Mouse (Mus musculus) liver, embryonic 15.5 days (tissue): ENCODE results near the gene Ccndbp1. TPM values are rescaled to one million over a fixed set of nuclear protein-coding genes. Genes with fewer than 3 reads are reported as not detected.
"Not testable (repeated sequence)": the region's sequence is repeated elsewhere in the genome, so short reads cannot be mapped to it uniquely, and the experiment has no call there.

Experiments
- ATAC-seq: fragments of 200-750 bp; cut with Nextera tagmentation; 2 replicates; pipeline ENCODE4 v1.8.0; 2017; ENCODE audit warnings: moderate number of reproducible peaks, mild to moderate bottlenecking, moderate library complexity; ENCODE audit not compliant: insufficient read depth
- H3K27ac ChIP-seq: fragments of 300-500 bp; sonication (generic); replicated peaks from 2 replicates; pipeline ENCODE4 v1.5.1; 2015; ENCODE audit warnings: mild to moderate bottlenecking, inconsistent platforms
- H3K27me3 ChIP-seq: fragments of 300-500 bp; sonication (generic); 2 replicates; pipeline ENCODE4 v1.6.1; 2015; ENCODE audit warnings: mild to moderate bottlenecking, inconsistent platforms
- H3K36me3 ChIP-seq: fragments of 300-500 bp; sonication (generic); replicated peaks from 2 replicates; pipeline ENCODE4 v1.6.1; 2015; ENCODE audit warnings: moderate library complexity, mild to moderate bottlenecking, inconsistent platforms
- H3K4me1 ChIP-seq: fragments of 300-500 bp; sonication (generic); replicated peaks from 2 replicates; pipeline ENCODE4 v1.6.1; 2015; ENCODE audit warnings: inconsistent platforms
- H3K4me2 ChIP-seq: fragments of 300-500 bp; sonication (generic); 2 replicates; pipeline ENCODE4 v1.6.1; 2015; ENCODE audit warnings: moderate library complexity, mild to moderate bottlenecking, inconsistent platforms
- H3K4me3 ChIP-seq: fragments of 300-500 bp; sonication (generic); replicated peaks from 2 replicates; pipeline ENCODE4 v1.5.1; 2015; ENCODE audit warnings: mild to moderate bottlenecking, inconsistent platforms
- H3K9ac ChIP-seq: fragments of 300-500 bp; sonication (generic); 2 replicates; pipeline ENCODE4 v1.6.1; 2015; ENCODE audit warnings: moderate library complexity, mild to moderate bottlenecking, inconsistent platforms
- H3K9me3 ChIP-seq: fragments of 300-500 bp; sonication (generic); replicated peaks from 2 replicates; pipeline ENCODE4 v1.6.1; 2016; ENCODE audit warnings: inconsistent platforms
- WGBS: fragments of 180-500 bp; shearing (Covaris S2); methylation state at CpG from one replicate; pipeline ENCODE4 v1.1.7; 2015; ENCODE audit warnings: mixed read lengths; ENCODE audit not compliant: insufficient replicate concordance; 5-methylcytosine and 5-hydroxymethylcytosine counted together
- polyA plus RNA-seq: library from polyadenylated mRNA; unstranded; fragments of >200 nt; fragmentation: Nextera tagmentation; extraction: Ambion mirVana; gene quantifications from 2 replicates; pipeline ENCODE4 v1.2.1, GENCODE M21; 2015

Gene Ccndbp1
- 51.1 and 52.6 TPM in 2 replicates for polyA plus RNA-seq

DNA sequence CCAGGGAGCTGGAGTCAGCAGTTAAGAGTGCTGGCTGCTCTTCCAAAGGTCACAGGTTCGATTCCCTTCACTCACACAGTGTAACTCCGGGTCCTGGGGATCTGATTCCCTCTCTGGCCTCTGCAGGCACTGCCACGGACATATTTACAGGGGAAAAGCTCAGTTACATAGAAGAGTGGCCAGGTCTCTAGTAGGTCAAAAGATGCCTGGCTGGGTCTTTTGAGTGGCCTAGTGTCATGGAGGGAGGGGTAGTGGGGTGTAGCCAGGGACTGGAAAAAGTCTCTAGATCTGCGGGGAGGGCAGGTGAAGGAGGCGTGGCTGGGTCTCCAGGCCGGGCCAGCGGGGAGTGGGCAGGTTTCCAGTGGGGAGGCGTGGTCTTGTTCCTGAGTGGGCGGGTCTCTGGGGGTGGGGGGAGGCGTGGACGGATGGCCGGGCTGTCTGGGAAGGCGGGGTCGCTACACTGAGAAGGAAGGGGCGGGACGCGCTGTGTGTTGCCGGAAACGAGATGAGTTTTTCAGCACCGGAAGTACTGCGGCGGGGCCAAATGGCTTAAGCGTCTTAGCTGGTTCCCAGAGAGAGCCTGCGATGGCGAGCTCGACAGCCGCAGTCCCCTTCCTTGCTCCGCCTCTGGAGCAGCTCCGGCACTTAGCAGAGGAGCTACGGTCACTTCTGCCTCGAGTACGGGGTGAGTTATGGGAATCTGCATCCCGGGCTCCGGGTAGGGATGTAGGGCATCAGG lies at the start of gene Ccndbp1:
TSS of gene Ccndbp1 (plus strand) at position 479 of the 739 bp plus-strand sequence.
- peak; percentile 96 for ATAC-seq
- Histone ChIP-seq H3K4me2 (peak within 1 kb of the TSS; percentile 81), H3K9ac (peak within 1 kb of the TSS; percentile 84), H3K4me1 (peaks cover 22% of the 10 kb centered on the region), H3K36me3 (peaks cover 22% of the 10 kb centered on the region), H3K9me3 (no peaks in the 10 kb centered on the region), H3K27ac (peak within 1 kb of the TSS; percentile 88), H3K4me3 (peak within 1 kb of the TSS; percentile 88), H3K27me3 (no peaks in the 10 kb centered on the region)
- 2% methylated on average over 34 of the region's 34 CpGs for WGBS

DNA sequence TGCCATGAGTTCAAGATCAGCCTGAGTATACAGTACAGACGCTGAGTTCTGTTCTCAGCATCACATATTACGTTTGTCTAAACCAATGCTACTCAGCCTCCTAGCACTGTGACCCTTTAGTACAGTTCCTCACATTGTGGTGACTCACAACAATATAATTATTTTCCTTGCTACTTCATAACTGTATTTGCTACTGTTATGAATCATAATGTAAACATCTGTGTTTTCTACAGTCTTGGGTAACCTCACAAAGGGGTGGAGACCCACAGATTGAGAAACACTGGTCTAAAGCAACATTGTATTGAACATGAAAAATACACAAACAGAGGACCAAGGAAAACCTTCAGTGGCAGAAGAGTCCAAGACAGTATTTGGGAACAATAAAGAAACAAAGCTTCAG lies 48.8 kb upstream of the Ccndbp1 start:
- H3K9me3 ChIP-seq, result no peaks in the 10 kb centered on the region
- H3K4me3 ChIP-seq, result no peak overlapping the region
- WGBS, result 88% methylated on average over 2 of the region's 2 CpGs
- no peaks in the 10 kb centered on the region for H3K27me3 ChIP-seq
- H3K36me3 ChIP-seq, result peaks cover 34% of the 10 kb centered on the region
- H3K4me1 ChIP-seq, result no peaks in the 10 kb centered on the region
- no peak overlapping the region for H3K27ac ChIP-seq
- no peak for ATAC-seq
- no peak overlapping the region for H3K9ac ChIP-seq
- no peak overlapping the region for H3K4me2 ChIP-seq

DNA sequence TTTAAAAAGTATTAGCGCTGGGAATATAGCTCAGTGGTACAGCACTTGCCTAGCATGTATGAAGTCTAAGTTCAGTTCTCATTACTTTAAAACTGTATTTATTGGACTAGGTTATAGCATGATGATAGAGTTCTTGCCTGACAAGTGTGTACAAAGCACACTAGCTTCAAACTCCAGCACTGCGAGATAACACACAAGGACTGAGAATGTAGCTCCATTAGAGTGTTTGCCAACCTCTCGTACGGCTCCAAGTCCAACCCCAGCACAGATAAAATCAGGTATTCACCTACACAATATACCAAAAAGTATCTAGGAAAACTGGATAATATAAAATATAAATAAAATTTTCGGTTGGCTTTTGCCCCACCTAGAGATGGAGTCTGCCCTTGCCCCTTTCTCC lies 48.4 kb upstream of the Ccndbp1 start:
- H3K27ac ChIP-seq, result no peak overlapping the region
- H3K4me3 ChIP-seq, result no peak overlapping the region
- ATAC-seq, result no peak
- H3K36me3 ChIP-seq, result peaks cover 29% of the 10 kb centered on the region
- no peak overlapping the region for H3K4me2 ChIP-seq
- H3K27me3 ChIP-seq, result no peaks in the 10 kb centered on the region
- no peaks in the 10 kb centered on the region for H3K4me1 ChIP-seq
- WGBS, result 84% methylated on average over 5 of the region's 5 CpGs
- no peak overlapping the region for H3K9ac ChIP-seq
- H3K9me3 ChIP-seq, result no peaks in the 10 kb centered on the region

DNA sequence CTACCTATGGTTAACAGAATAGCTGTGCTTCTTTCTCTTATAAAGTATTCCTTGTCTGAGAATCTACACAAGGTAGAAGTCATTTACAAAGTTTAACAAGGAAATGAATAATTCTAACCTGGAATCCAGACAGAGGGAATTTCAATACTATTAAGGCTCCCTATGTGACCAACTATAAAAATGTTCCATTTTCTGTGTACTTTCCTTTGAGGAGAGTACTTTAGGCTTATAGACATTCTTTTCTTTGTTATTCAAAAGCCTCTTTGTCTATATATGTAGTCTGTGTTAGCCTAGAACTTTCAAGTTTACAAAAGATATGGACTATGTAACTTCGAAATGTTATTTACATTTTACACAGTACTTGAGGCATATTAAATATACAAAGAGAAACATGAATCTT lies 47.9 kb upstream of the Ccndbp1 start:
- Histone ChIP-seq H3K27me3 (no peaks in the 10 kb centered on the region), H3K4me3 (no peak overlapping the region), H3K36me3 (peaks cover 26% of the 10 kb centered on the region), H3K4me1 (no peaks in the 10 kb centered on the region), H3K9me3 (no peaks in the 10 kb centered on the region), H3K4me2 (no peak overlapping the region), H3K27ac (no peak overlapping the region), H3K9ac (no peak overlapping the region)
- 92% methylated on average over 1 of the region's 1 CpGs for WGBS
- ATAC-seq, result no peak

DNA sequence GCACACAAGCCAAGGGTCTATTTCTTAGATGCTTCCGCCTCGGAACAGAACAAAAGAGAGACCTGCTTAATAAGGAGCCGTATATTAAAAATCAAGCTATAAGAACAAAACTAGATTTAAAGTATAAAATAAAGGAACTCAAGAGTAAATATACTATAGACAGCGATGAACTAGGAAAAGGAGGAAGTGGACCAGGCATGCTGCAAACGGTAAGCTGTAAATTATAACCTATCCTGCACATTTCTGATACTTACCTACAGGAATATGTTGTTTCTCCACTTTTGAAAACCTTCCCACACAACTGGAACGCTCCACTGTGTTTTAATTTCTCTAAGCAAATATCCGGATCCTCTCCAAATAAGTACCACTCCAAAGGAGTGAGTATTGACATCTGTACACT lies 45.1 kb upstream of the Ccndbp1 start:
- H3K27me3 ChIP-seq, result no peaks in the 10 kb centered on the region
- H3K27ac ChIP-seq, result no peak overlapping the region
- H3K4me1 ChIP-seq, result peaks cover 9% of the 10 kb centered on the region; the same call in 1 of the 2 replicates
- H3K9ac ChIP-seq, result no peak overlapping the region
- ATAC-seq, result no peak
- peaks cover 37% of the 10 kb centered on the region for H3K36me3 ChIP-seq
- H3K9me3 ChIP-seq, result no peaks in the 10 kb centered on the region
- WGBS, result 80% methylated on average over 7 of the region's 7 CpGs
- H3K4me2 ChIP-seq, result no peak overlapping the region
- no peak overlapping the region for H3K4me3 ChIP-seq

DNA sequence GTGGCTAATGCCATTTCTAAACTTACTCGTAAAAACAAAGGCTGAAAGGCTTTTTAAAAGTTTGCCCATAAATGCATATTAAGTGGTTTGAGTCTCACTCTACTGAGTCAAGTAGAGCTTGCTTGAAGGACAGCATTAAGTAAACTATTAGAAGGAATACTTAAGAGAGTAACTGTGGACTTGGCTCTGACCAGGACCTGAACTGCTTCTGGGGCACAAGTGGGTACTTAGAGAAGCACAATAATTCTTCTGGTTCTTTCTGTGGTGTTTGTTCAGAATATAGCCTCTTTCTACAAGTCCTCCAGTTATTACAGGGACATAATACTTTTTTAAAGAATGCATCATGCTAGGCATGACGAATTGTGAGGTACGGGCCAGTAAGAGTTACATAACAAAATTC lies 42.7 kb upstream of the Ccndbp1 start:
- no peak for ATAC-seq
- 84% methylated on average over 3 of the region's 3 CpGs for WGBS
- H3K4me1 ChIP-seq, result peaks cover 25% of the 10 kb centered on the region
- H3K36me3 ChIP-seq, result peaks cover 19% of the 10 kb centered on the region
- no peak overlapping the region for H3K9ac ChIP-seq
- no peak overlapping the region for H3K27ac ChIP-seq
- H3K4me3 ChIP-seq, result no peak overlapping the region
- H3K27me3 ChIP-seq, result no peaks in the 10 kb centered on the region
- H3K4me2 ChIP-seq, result no peak overlapping the region
- no peaks in the 10 kb centered on the region for H3K9me3 ChIP-seq

DNA sequence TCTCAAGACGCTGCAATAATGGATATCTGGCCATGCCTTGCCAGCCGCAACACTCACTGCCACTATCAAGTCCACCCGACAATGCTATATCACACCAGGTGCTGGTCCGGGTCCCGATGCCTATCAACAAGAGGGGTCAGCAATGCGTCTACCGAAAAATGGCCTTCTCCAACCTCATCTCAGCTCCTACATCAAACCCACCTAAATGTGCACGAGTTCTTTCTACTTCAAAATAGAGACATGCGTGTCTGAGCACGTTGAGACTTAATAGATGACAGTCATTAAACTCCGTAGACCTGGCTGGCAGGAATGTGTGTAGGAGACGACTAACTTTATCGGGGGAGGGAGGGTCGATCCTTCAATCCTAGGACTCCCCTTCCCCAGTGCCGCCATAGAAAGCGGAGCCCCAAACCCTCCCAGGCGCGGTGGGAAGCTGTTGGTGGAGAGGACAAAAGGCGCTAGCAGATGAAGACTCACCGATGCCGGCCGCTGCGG lies 38.1 kb upstream of the Ccndbp1 start:
- Histone ChIP-seq H3K27me3 (no peaks in the 10 kb centered on the region), H3K27ac (peak overlapping the region; percentile 89), H3K9ac (peak overlapping the region; percentile 94), H3K9me3 (no peaks in the 10 kb centered on the region), H3K4me1 (peaks cover 49% of the 10 kb centered on the region), H3K36me3 (peaks cover 14% of the 10 kb centered on the region; the same call in 1 of the 2 replicates), H3K4me3 (peak overlapping the region; percentile 95), H3K4me2 (peak overlapping the region; percentile 73)
- WGBS, result under 1% methylated on average over 23 of the region's 23 CpGs
- ATAC-seq, result peak; percentile 42

DNA sequence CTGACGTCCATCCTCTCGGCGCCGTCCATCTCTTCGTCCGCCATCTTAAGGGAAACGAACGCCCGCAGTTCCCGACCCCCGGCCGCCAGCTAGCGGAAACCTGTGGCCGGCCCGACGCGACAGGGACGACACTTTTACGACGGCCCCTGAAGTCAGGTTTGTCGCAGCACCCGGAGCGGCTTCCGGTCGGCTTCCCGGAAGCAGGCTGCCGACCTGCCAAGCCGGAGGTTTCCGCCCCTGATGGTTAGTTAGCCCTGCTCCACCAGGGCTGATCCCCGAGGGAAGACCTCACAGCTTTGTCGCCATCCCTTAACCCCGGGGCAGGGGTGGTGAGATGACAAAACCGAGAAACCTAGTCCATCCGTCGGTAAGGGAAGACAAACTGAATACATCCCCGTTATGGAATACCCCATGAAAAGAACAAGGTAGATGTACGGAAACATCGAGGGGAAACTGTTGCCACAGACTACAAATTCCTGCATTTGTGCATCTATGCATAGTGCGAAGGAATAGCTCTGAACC lies 37.6 kb upstream of the Ccndbp1 start, which contains the start of gene Ubr1:
TSS of gene Ubr1 (minus strand) at position 157 of the 522 bp plus-strand sequence.
- Histone ChIP-seq H3K27me3 (no peaks in the 10 kb centered on the region), H3K9me3 (no peaks in the 10 kb centered on the region), H3K4me1 (peaks cover 48% of the 10 kb centered on the region), H3K9ac (peak within 1 kb of the TSS; percentile 94), H3K4me2 (peak within 1 kb of the TSS; percentile 73), H3K4me3 (peak within 1 kb of the TSS; percentile 95), H3K36me3 (peaks cover 14% of the 10 kb centered on the region; the same call in 1 of the 2 replicates), H3K27ac (peak within 1 kb of the TSS; percentile 89)
- peak; percentile 84 for ATAC-seq
- WGBS, result under 1% methylated on average over 39 of the region's 39 CpGs

DNA sequence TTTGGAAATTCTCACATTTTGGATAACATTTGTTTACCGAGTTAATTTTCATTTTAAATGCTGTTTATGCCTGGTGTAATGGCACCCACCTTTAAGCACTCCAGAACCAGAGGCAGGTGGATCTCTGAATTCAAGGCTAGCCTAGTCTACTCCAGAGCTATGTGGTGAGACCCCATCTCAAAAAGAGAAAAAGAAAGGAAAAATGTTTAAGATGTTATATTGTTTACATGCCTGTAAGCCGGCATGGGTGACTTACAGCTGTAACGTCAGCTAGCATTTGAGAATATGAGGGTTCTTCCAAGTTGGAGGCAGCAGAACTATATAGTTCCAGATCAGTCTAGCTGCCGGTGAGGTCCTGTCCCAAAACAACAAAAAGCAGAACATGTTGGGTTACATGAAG lies 36.4 kb upstream of the Ccndbp1 start:
- Histone ChIP-seq H3K4me3 (no peak overlapping the region), H3K4me1 (peaks cover 56% of the 10 kb centered on the region), H3K27ac (0 out of 2 replicates have a peak overlapping the region, but pooled peaks have one; percentile 38), H3K9ac (no peak overlapping the region), H3K36me3 (0 out of 2 replicates have a peak, but pooled peaks cover 7% of the 10 kb centered on the region), H3K4me2 (peak overlapping the region; percentile 73), H3K27me3 (no peaks in the 10 kb centered on the region), H3K9me3 (no peaks in the 10 kb centered on the region)
- 74% methylated on average over 4 of the region's 4 CpGs for WGBS
- ATAC-seq, result no peak

DNA sequence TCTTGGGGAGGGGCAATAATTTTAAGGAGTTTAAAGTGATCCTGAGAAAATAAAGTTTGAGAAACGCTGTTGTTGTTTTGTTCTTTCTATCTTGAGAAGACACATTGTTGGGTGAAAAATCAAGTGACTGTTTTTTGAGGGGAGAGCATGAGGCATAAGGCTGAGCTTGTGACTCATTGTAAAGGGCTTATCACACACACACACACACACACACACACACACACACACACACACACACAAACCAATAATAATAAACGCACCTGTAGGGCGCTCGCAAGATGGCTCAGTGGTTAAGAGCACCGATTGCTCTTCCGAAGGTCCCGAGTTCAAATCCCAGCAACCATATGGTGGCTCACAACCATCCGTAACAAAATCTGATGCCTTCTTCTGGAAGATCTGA lies 35.9 kb upstream of the Ccndbp1 start:
- not testable (repeated sequence) for H3K4me2 ChIP-seq, H3K27me3 ChIP-seq, H3K9ac ChIP-seq, H3K27ac ChIP-seq, H3K9me3 ChIP-seq, ATAC-seq, H3K36me3 ChIP-seq, H3K4me3 ChIP-seq
- WGBS, result 81% methylated on average over 8 of the region's 8 CpGs
- peaks cover 57% of the 10 kb centered on the region for H3K4me1 ChIP-seq

DNA sequence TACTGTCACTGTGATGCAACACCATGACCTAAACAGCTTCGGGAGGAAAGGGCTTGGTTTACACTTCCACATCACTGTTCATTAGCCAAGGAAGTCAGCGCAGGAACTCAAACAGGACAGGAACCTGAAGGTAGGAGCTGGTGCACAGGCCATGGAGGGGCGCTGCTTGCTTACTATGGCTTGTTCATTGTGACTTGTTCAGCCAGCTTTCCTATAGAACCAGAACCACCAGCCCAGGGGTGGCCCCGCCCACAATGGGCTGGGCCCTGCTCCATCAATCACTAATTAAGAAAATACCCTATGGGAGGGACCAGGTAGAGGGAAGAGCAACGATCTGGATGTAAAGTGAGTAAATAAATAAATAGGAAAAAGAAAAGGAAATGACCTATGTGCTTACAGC lies 35.2 kb upstream of the Ccndbp1 start:
- Histone ChIP-seq H3K27ac (peak overlapping the region; percentile 41), H3K9ac (peak overlapping the region; percentile 21; the same call in 1 of the 2 replicates), H3K4me3 (peak overlapping the region; percentile 36), H3K4me2 (peak overlapping the region; percentile 63), H3K36me3 (no peaks in the 10 kb centered on the region), H3K27me3 (no peaks in the 10 kb centered on the region), H3K4me1 (peaks cover 58% of the 10 kb centered on the region), H3K9me3 (no peaks in the 10 kb centered on the region)
- no peak for ATAC-seq
- WGBS, result 18% methylated on average over 5 of the region's 5 CpGs
